Mouse (Mus musculus): ENCODE data around the gene 2310022B05Rik.

2310022B05Rik gene

DNA sequence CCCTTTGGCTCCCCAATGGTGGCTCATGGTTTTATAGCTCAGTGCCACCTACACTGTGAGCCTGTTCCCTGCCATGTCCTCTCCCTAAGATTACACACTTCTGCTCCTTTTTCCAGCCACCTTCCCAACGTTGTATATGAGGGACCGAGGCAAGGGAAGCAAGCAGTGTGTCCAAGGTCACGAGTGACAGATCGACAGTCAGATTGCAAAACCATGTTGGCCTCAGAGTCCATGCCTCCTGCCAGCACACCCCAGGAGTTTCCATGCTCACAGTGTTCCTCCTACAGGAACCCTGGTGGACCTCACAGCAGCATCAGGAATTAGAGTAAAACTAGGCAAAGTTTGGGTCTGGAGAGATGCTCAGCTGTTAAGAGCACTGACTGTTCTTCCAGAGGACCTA is 73.8 kb downstream of the 2310022B05Rik start:
- DNase-seq = no peak

DNA sequence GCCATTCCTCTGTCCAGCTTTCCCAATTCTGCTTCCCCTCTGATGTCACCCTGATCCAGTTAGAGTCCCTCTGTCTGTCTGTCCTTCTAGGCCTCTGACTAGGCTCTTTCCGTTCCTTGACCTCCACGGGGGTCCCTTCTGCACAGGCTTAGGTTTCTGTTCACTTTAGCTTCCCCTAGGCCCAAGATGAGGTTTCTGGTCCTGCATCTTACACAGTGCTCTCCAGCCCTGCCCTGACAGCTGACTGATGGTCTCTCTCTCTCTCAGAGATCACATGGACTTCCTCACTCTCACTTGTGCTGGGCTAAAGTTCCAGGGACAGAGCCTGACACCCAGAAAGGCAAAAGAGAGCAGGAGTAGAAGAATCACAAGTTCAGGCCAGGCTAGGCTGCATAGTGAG is 76.6 kb downstream of the 2310022B05Rik start:
- DNase-seq = no peak
